Mouse (Mus musculus) spleen, adult 2 months (tissue): ENCODE results near the gene Casp1. TPM values are rescaled to one million over a fixed set of nuclear protein-coding genes. Genes with fewer than 3 reads are reported as not detected.

Source experiments
- DNase-seq, 2 experiments: peaks; one replicate each; pipeline versions ENCODE4 v3.0.0 to v3.0.0-alpha.2; 2012 to 2021; ENCODE audit warnings: low spot score in 2 of 2, low read depth in 1 of 2
- H3K27ac ChIP-seq: fragments of 200-500 bp; 2 replicates; pipeline ENCODE4 v1.5.1; 2012; ENCODE audit warnings: low read length, inconsistent platforms; ENCODE audit not compliant: insufficient read depth
- H3K27me3 ChIP-seq: fragments of 200-500 bp; 2 replicates; pipeline ENCODE4 v1.6.1; 2012; ENCODE audit warnings: mild to moderate bottlenecking, moderate library complexity, low read length, inconsistent platforms; ENCODE audit not compliant: control insufficient read depth, insufficient read depth
- H3K36me3 ChIP-seq: fragments of 200-500 bp; 2 replicates; pipeline ENCODE4 v1.6.1; 2012; ENCODE audit warnings: mild to moderate bottlenecking, low read length, inconsistent platforms; ENCODE audit not compliant: control insufficient read depth, insufficient read depth
- H3K4me1 ChIP-seq: fragments of 200-500 bp; 2 replicates; pipeline ENCODE4 v1.6.1; 2011; ENCODE audit warnings: inconsistent platforms; ENCODE audit not compliant: control insufficient read depth, insufficient read depth, insufficient read length
- H3K4me3 ChIP-seq: fragments of 200-500 bp; 2 replicates; pipeline ENCODE4 v1.5.1; 2011; ENCODE audit warnings: mild to moderate bottlenecking, inconsistent platforms; ENCODE audit not compliant: insufficient read depth, insufficient read length; ENCODE audit errors: extremely low read depth
- CTCF ChIP-seq: fragments of 200-500 bp; IDR thresholded peaks from 2 replicates; pipeline ENCODE4 v1.5.1; 2011; ENCODE audit warnings: mild to moderate bottlenecking, inconsistent platforms; ENCODE audit not compliant: insufficient read depth, insufficient read length, insufficient replicate concordance; ENCODE audit errors: extremely low read depth
- POLR2A ChIP-seq: fragments of 200-500 bp; IDR thresholded peaks from 2 replicates; pipeline ENCODE4 v1.6.1; 2011; ENCODE audit warnings: low read depth, low read length, inconsistent platforms
- WGBS: fragments of 180-500 bp; shearing (Covaris S2); methylation state at CpG from one replicate; pipeline ENCODE4 v1.1.7; 2018; 5-methylcytosine and 5-hydroxymethylcytosine counted together
- polyA plus RNA-seq: library from polyadenylated mRNA; depleted of rRNA; stranded (reverse); fragments of >200 nt; gene quantifications from 2 replicates; pipeline ENCODE4 v1.2.3, GENCODE M21; 2012

Casp1 gene
- polyA plus RNA-seq, 1 experiment, result 0.94 TPM

- Histone ChIP-seq H3K27ac (no peak overlapping the region), H3K36me3 (no peaks in the 10 kb centered on the region), H3K4me1 (peaks cover 2% of the 10 kb centered on the region; the same call in 1 of the 2 replicates), H3K27me3 (no peaks in the 10 kb centered on the region), H3K4me3 (no peak overlapping the region)
- WGBS, result 81% methylated on average over 2 of the region's 2 CpGs
- no peak for DNase-seq
- TF ChIP-seq CTCF (no peak), POLR2A (no peak)
Observed at GRCm38 (mm10) chr9:5296354-5297237, 1.7 kb upstream of the Casp1 start.

- Histone ChIP-seq H3K27ac (peak overlapping the region; percentile 67; the same call in 1 of the 2 replicates), H3K27me3 (no peaks in the 10 kb centered on the region), H3K36me3 (no peaks in the 10 kb centered on the region; the same call in 1 of the 2 replicates), H3K4me3 (peak overlapping the region; percentile 54; the same call in 1 of the 2 replicates), H3K4me1 (peaks cover 2% of the 10 kb centered on the region; the same call in 1 of the 2 replicates)
- 25% methylated on average over 2 of the region's 2 CpGs for WGBS
- no peak for DNase-seq
- TF ChIP-seq CTCF, result no peak
- TF ChIP-seq POLR2A, result no peak
Observed at GRCm38 (mm10) chr9:5299132-5299381, 740 bp downstream of the Casp1 start.

GRCm38 (mm10) chr9:5308561-5308960, 10.2 kb downstream of the Casp1 start, which contains the start of gene Casp4:
Casp4 (plus strand) TSS chr9:5308828.
- H3K4me3 ChIP-seq, result peak within 1 kb of the TSS; percentile 59
- TF ChIP-seq CTCF (no peak), POLR2A (no peak; the same call in 1 of the 2 replicates)
- 2% methylated on average over 5 of the region's 5 CpGs for WGBS
- no peaks in the 10 kb centered on the region for H3K36me3 ChIP-seq
- H3K4me1 ChIP-seq, result no peaks in the 10 kb centered on the region
- no peaks in the 10 kb centered on the region for H3K27me3 ChIP-seq
- H3K27ac ChIP-seq, result 0 out of 2 replicates have a peak within 1 kb of the TSS, but pooled peaks have one; percentile 18
- peak in 1 of 2 experiments; percentile 16 for DNase-seq

- DNase-seq, result no peak
- Histone ChIP-seq H3K27ac (no peak overlapping the region), H3K36me3 (no peaks in the 10 kb centered on the region), H3K27me3 (no peaks in the 10 kb centered on the region), H3K4me3 (no peak overlapping the region), H3K4me1 (no peaks in the 10 kb centered on the region)
- TF ChIP-seq POLR2A (no peak), CTCF (no peak)
Observed at GRCm38 (mm10) chr9:5310112-5310511, 11.8 kb downstream of the Casp1 start.

- H3K27ac ChIP-seq, result no peak overlapping the region; the same call in 1 of the 2 replicates
- H3K36me3 ChIP-seq, result no peaks in the 10 kb centered on the region
- no peak overlapping the region for H3K4me3 ChIP-seq
- H3K27me3 ChIP-seq, result no peaks in the 10 kb centered on the region
- DNase-seq, result peak in 1 of 2 experiments; percentile 55
- no peak for TF ChIP-seq POLR2A
- TF ChIP-seq CTCF, result no peak
- 49% methylated on average over 4 of the region's 4 CpGs for WGBS
- no peaks in the 10 kb centered on the region for H3K4me1 ChIP-seq
Observed at GRCm38 (mm10) chr9:5311435-5311834, 13.1 kb downstream of the Casp1 start.

GRCm38 (mm10) chr9:5328204-5328603, 29.9 kb downstream of the Casp1 start:
- no peaks in the 10 kb centered on the region; the same call in 1 of the 2 replicates for H3K36me3 ChIP-seq
- no peak overlapping the region for H3K4me3 ChIP-seq

GRCm38 (mm10) chr9:5332441-5332840, 34.1 kb downstream of the Casp1 start:
- no peak overlapping the region for H3K27ac ChIP-seq
- no peaks in the 10 kb centered on the region for H3K36me3 ChIP-seq
- no peaks in the 10 kb centered on the region for H3K27me3 ChIP-seq
- no peaks in the 10 kb centered on the region for H3K4me1 ChIP-seq
- no peak for TF ChIP-seq POLR2A
- TF ChIP-seq CTCF, result no peak
- no peak for DNase-seq
- no peak overlapping the region for H3K4me3 ChIP-seq

More at GRCm38 (mm10) chr9:5328204-5328603, 29.9 kb downstream of the Casp1 start:
- 75% methylated on average over 3 of the region's 3 CpGs for WGBS
- Histone ChIP-seq H3K27me3 (no peaks in the 10 kb centered on the region), H3K27ac (no peak overlapping the region), H3K4me1 (no peaks in the 10 kb centered on the region)
- no peak for TF ChIP-seq POLR2A
- no peak for DNase-seq
